Mouse (Mus musculus) heart, embryonic 11.5 days (tissue): ENCODE measurements around the gene Sele. TPM values are rescaled to one million over a fixed set of nuclear protein-coding genes. Genes with fewer than 3 reads are reported as not detected.

ENCODE experiments used
- ATAC-seq: fragments of 200-750 bp; cut with Nextera tagmentation; replicated peaks from 2 replicates; pipeline ENCODE4 v1.8.0; 2017; ENCODE audit warnings: moderate library complexity; ENCODE audit not compliant: insufficient number of reproducible peaks, low FRiP score, low TSS enrichment
- H3K27ac ChIP-seq: fragments of 300-500 bp; sonication (generic); 2 replicates; pipeline ENCODE4 v1.5.1; 2014; ENCODE audit warnings: mild to moderate bottlenecking, low read depth, low read length
- H3K27me3 ChIP-seq: fragments of 300-500 bp; sonication (generic); 2 replicates; pipeline ENCODE4 v1.6.1; 2014; ENCODE audit warnings: mild to moderate bottlenecking, low read length, mixed read lengths; ENCODE audit not compliant: control insufficient read depth, insufficient read depth
- H3K36me3 ChIP-seq: fragments of 300-500 bp; sonication (generic); 2 replicates; pipeline ENCODE4 v1.6.1; 2014; ENCODE audit warnings: mild to moderate bottlenecking, low read length, moderate library complexity, mixed read lengths; ENCODE audit not compliant: control insufficient read depth, insufficient read depth
- H3K4me1 ChIP-seq: fragments of 300-500 bp; sonication (generic); 2 replicates; pipeline ENCODE4 v1.6.1; 2014; ENCODE audit warnings: low read length; ENCODE audit not compliant: control insufficient read depth, insufficient read depth
- H3K4me2 ChIP-seq: fragments of 300-500 bp; sonication (generic); 2 replicates; pipeline ENCODE4 v1.6.1; 2014; ENCODE audit warnings: mild to moderate bottlenecking, moderate library complexity
- H3K4me3 ChIP-seq: fragments of 300-500 bp; sonication (generic); 2 replicates; pipeline ENCODE4 v1.5.1; 2014; ENCODE audit warnings: low read depth, low read length
- H3K9ac ChIP-seq: fragments of 300-500 bp; sonication (generic); 2 replicates; pipeline ENCODE4 v1.6.1; 2014; ENCODE audit warnings: mild to moderate bottlenecking, low read depth, low read length, moderate library complexity
- H3K9me3 ChIP-seq: fragments of 300-500 bp; sonication (generic); replicated peaks from 2 replicates; pipeline ENCODE4 v1.6.1; 2016; ENCODE audit warnings: low read length; ENCODE audit not compliant: control insufficient read depth
- WGBS: fragments of 180-500 bp; shearing (Covaris S2); extraction: QIAGEN DNeasy Blood & Tissue Kit; methylation state at CpG from one replicate; pipeline ENCODE4 v1.1.7; 2014; ENCODE audit not compliant: insufficient replicate concordance; 5-methylcytosine and 5-hydroxymethylcytosine counted together
- polyA plus RNA-seq: library from polyadenylated mRNA; unstranded; fragments of >200 nt; fragmentation: Nextera tagmentation; extraction: Ambion mirVana; gene quantifications from 2 replicates; pipeline ENCODE4 v1.2.1, GENCODE M21; 2014

Gene Sele
- polyA plus RNA-seq, 1 experiment from 2014 or later = 0.09 TPM

- WGBS = 76% methylated on average over 4 of the region's 4 CpGs
- H3K9ac ChIP-seq = no peak overlapping the region
- H3K27ac ChIP-seq = no peak overlapping the region
- no peaks in the 10 kb centered on the region for H3K27me3 ChIP-seq
- H3K9me3 ChIP-seq = 0 out of 2 replicates have a peak, but pooled peaks cover 2% of the 10 kb centered on the region
- no peak for ATAC-seq
- H3K4me1 ChIP-seq = no peaks in the 10 kb centered on the region
- H3K4me3 ChIP-seq = no peak overlapping the region
- no peak overlapping the region for H3K4me2 ChIP-seq
- no peaks in the 10 kb centered on the region for H3K36me3 ChIP-seq
Observed at GRCm38 (mm10) chr1:164025685-164026084, 22.3 kb upstream of the Sele start.

- H3K9ac ChIP-seq = no peak overlapping the region
- whole genome bisulfite sequencing = 55% methylated on average over 5 of the region's 5 CpGs
- no peak overlapping the region for H3K4me3 ChIP-seq
Observed at GRCm38 (mm10) chr1:164027416-164027815, 20.6 kb upstream of the Sele start.

GRCm38 (mm10) chr1:164040385-164041135 lies 7.5 kb upstream of the Sele start:
- no peak overlapping the region for H3K4me2 ChIP-seq
- H3K27me3 ChIP-seq = no peaks in the 10 kb centered on the region
- H3K4me1 ChIP-seq = no peaks in the 10 kb centered on the region; the same call in 1 of the 2 replicates
- H3K9me3 ChIP-seq = no peaks in the 10 kb centered on the region
- ATAC-seq = no peak
- WGBS = 74% methylated on average over 10 of the region's 10 CpGs
- H3K9ac ChIP-seq = no peak overlapping the region
- H3K36me3 ChIP-seq = no peaks in the 10 kb centered on the region
- H3K27ac ChIP-seq = no peak overlapping the region
- no peak overlapping the region for H3K4me3 ChIP-seq

More at GRCm38 (mm10) chr1:164027416-164027815, 20.6 kb upstream of the Sele start:
- Histone ChIP-seq H3K4me1 (no peaks in the 10 kb centered on the region), H3K4me2 (no peak overlapping the region), H3K36me3 (no peaks in the 10 kb centered on the region), H3K27me3 (no peaks in the 10 kb centered on the region), H3K27ac (no peak overlapping the region), H3K9me3 (0 out of 2 replicates have a peak, but pooled peaks cover 2% of the 10 kb centered on the region)
- ATAC-seq = no peak

GRCm38 (mm10) chr1:164043549-164043948 lies 4.5 kb upstream of the Sele start:
- Histone ChIP-seq H3K36me3 (no peaks in the 10 kb centered on the region), H3K27ac (no peak overlapping the region), H3K4me2 (no peak overlapping the region), H3K9me3 (no peaks in the 10 kb centered on the region), H3K9ac (no peak overlapping the region), H3K27me3 (no peaks in the 10 kb centered on the region), H3K4me3 (no peak overlapping the region), H3K4me1 (no peaks in the 10 kb centered on the region; the same call in 1 of the 2 replicates)
- no peak for ATAC-seq
- 38% methylated on average over 3 of the region's 3 CpGs for WGBS

GRCm38 (mm10) chr1:164053561-164053960 lies 5.5 kb downstream of the Sele start:
- H3K27ac ChIP-seq = no peak overlapping the region
- no peaks in the 10 kb centered on the region for H3K9me3 ChIP-seq
- H3K9ac ChIP-seq = no peak overlapping the region
- no peak overlapping the region for H3K4me2 ChIP-seq
- no peaks in the 10 kb centered on the region for H3K27me3 ChIP-seq
- H3K4me1 ChIP-seq = no peaks in the 10 kb centered on the region
- no peaks in the 10 kb centered on the region for H3K36me3 ChIP-seq
- ATAC-seq = no peak
- WGBS = 84% methylated on average over 9 of the region's 9 CpGs
- no peak overlapping the region for H3K4me3 ChIP-seq

GRCm38 (mm10) chr1:164054800-164055199 lies 6.8 kb downstream of the Sele start:
- no peak for ATAC-seq
- WGBS = 44% methylated on average over 2 of the region's 2 CpGs
- no peak overlapping the region for H3K4me2 ChIP-seq
- no peaks in the 10 kb centered on the region for H3K4me1 ChIP-seq
- no peak overlapping the region for H3K27ac ChIP-seq
- no peaks in the 10 kb centered on the region for H3K9me3 ChIP-seq
- no peak overlapping the region for H3K9ac ChIP-seq
- no peaks in the 10 kb centered on the region for H3K36me3 ChIP-seq
- no peak overlapping the region for H3K4me3 ChIP-seq
- H3K27me3 ChIP-seq = no peaks in the 10 kb centered on the region

GRCm38 (mm10) chr1:164060071-164060470 lies 12.0 kb downstream of the Sele start:
- H3K4me2 ChIP-seq = no peak overlapping the region
- H3K36me3 ChIP-seq = no peaks in the 10 kb centered on the region
- no peak overlapping the region for H3K9ac ChIP-seq
- no peak overlapping the region for H3K27ac ChIP-seq
- no peaks in the 10 kb centered on the region for H3K4me1 ChIP-seq
- H3K4me3 ChIP-seq = no peak overlapping the region
- no peaks in the 10 kb centered on the region for H3K9me3 ChIP-seq
- no peak for ATAC-seq
- WGBS = 79% methylated on average over 4 of the region's 4 CpGs
- H3K27me3 ChIP-seq = no peaks in the 10 kb centered on the region

- Histone ChIP-seq H3K36me3 (no peaks in the 10 kb centered on the region), H3K9me3 (no peaks in the 10 kb centered on the region), H3K9ac (no peak overlapping the region), H3K4me3 (no peak overlapping the region), H3K27ac (no peak overlapping the region), H3K27me3 (no peaks in the 10 kb centered on the region), H3K4me1 (no peaks in the 10 kb centered on the region), H3K4me2 (no peak overlapping the region)
- no peak for ATAC-seq
- WGBS = 30% methylated on average over 4 of the region's 4 CpGs
Observed at GRCm38 (mm10) chr1:164061278-164061677, 13.2 kb downstream of the Sele start.

GRCm38 (mm10) chr1:164061925-164062324 lies 13.9 kb downstream of the Sele start, which contains the start of gene Sell:
TSS of gene Sell (plus strand) at chr1:164061982.
- Histone ChIP-seq H3K4me2 (no peak within 1 kb of the TSS), H3K9me3 (no peaks in the 10 kb centered on the region), H3K27me3 (no peaks in the 10 kb centered on the region), H3K4me3 (no peak within 1 kb of the TSS), H3K36me3 (no peaks in the 10 kb centered on the region), H3K4me1 (no peaks in the 10 kb centered on the region), H3K9ac (no peak within 1 kb of the TSS), H3K27ac (no peak within 1 kb of the TSS)
- 65% methylated on average over 4 of the region's 4 CpGs for WGBS
- no peak for ATAC-seq
